In genomic region chr14:26173955-26174354, GRCm38 (mm10) we compare ENCODE assay signal across 5 mouse cellular contexts. TPM values are rescaled to one million over a fixed set of nuclear protein-coding genes. Genes with fewer than 3 reads are reported as not detected.
"Had no signal": no experiment of that assay in that cellular context is flagged by ENCODE, and none has a peak within 500 bp of the region (broad histone marks: within the 10 kb centered on the region; RNA-seq: fewer than 3 reads in every experiment).

No protein-coding gene starts in this region.

RNA-seq across cellular contexts. Expression of gene Duxbl2, which starts 55.8 kb away (rescaled TPM):
- polyA plus RNA-seq: liver, postnatal 0 days; midbrain, embryonic 10.5 days; neural tube, embryonic 13.5 days; neural tube, embryonic 15.5 days; thymus, postnatal 0 days had no signal
